Mouse (Mus musculus): ENCODE data around the gene P3h1.
"Not testable (repeated sequence)": the region's sequence is repeated elsewhere in the genome, so short reads cannot be mapped to it uniquely, and the experiment has no call there.

The P3h1 gene

GRCm38 (mm10) chr4:119278784-119279183 lies 46.1 kb downstream of the P3h1 start:
- not testable (repeated sequence) for DNase-seq

DNA sequence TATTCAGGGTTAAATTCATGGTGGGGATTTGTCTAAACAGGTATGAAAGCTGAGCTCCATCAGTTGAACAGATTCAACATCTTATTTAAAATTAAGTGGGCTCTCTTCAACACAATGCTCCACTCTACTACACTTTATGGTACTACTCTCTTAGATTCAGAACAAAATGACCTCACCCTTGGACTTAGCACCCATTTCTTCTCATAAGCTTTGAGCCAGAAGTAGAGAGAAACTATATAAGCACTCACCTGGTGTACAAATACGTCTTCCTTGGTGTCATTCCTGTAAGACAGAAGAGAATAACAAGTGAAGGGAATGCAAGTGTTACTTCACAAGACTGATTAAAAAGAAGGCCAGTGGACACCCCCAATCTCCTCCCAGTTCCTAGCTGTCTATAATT lies 52.1 kb downstream of the P3h1 start:
- no peak for DNase-seq

- DNase-seq, result no peak
Observed at GRCm38 (mm10) chr4:119285336-119285735, 52.6 kb downstream of the P3h1 start.

DNA sequence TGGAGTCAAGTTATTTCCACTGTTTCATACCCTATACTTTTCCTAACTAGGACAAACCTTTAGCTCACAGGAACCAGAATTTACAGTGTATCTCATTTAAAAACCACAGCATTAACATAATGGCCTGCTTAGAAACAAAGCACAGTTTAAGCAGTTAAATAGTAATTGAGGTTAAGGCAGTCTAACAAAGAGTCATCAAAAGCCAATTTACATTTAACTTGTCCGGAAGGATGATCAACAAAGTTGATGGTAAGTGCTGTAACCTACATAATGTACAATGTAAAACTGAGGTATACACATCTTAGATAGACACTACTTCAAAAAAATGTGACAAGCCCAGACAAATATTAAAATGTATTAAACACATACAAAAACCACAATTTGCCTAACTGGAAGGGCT lies 59.2 kb downstream of the P3h1 start:
- DNase-seq, result no peak

- DNase-seq, result peak; percentile 56
Observed at GRCm38 (mm10) chr4:119292771-119293573, 60.3 kb downstream of the P3h1 start.

GRCm38 (mm10) chr4:119293574-119294258 lies 61.0 kb downstream of the P3h1 start:
- DNase-seq, result peak; percentile 57

DNA sequence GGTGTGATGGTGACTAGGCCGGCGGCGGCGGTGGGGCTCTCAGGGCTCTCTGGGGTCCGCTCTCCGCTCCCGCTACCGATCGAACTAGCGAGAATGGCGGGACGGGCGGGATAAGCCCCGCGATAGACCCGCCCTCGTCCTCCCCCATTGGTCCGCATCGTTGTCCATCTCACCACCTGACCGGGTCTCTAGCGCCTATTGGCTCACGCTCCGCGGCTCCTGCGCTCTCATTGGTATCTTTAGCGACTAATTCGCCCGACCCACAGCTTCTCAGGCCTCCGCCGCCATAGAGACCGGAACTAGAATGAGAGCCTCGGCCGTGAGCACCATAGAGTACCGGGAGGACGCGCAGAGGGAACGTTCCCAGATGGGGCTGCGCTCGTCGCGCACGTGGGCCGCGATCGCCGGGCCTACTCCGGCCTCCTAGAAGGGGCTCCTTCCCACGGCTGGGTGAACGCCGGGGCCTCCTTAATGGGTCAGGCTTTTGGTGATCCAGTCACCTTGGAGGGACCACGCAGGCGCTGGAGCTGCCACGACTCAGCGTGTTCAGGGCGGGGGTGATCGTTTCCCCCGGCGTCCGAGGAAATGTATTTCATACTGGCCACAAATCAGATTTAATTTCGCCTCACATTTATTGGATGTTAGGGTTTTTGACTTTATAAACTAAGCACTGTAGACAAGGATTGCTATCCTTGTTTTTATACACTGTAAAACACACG lies 61.9 kb downstream of the P3h1 start, which contains the start of gene Ybx1:
Gene Ybx1, minus strand, starts transcription at position 190 of the 719 bp plus-strand sequence.
- peak; percentile 99 for DNase-seq

GRCm38 (mm10) chr4:119295134-119295453 lies 62.4 kb downstream of the P3h1 start:
- no peak for DNase-seq

DNA sequence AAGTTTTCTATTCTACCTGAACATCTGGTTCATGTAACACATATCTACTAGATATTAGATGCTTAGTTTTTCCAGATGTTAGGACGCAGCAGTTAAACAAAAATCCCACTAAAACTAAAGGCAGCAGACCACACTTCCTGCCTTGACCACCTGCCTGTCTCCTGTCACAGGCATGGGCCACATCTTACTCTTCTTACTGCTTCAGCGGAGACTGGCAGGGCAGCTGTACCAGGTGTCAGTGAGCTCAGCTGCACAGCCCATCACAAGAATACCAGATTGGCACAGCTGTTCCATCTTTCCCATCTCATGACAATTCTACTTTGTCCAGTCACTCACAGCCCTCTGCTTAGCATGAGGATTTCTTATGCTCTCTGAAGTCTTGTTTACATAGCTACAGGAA lies 64.6 kb downstream of the P3h1 start:
- no peak for DNase-seq
